Mouse (Mus musculus): Measurements from ENCODE around the gene Cd9.

Cd9 gene

GRCm38 (mm10) chr6:125511196-125511595 is 16.6 kb upstream of the Cd9 start:
- TF ChIP-seq GATA4 (IDR thresholded peaks at IDR 0.05; ENCODE audit: insufficient replicate concordance, low read length): no peak

- no peak for TF ChIP-seq GATA4 (IDR thresholded peaks at IDR 0.05; ENCODE audit: insufficient replicate concordance, low read length)
These were observed 16.1 kb upstream of the Cd9 start for GRCm38 (mm10) chr6:125510645-125511044.

DNA sequence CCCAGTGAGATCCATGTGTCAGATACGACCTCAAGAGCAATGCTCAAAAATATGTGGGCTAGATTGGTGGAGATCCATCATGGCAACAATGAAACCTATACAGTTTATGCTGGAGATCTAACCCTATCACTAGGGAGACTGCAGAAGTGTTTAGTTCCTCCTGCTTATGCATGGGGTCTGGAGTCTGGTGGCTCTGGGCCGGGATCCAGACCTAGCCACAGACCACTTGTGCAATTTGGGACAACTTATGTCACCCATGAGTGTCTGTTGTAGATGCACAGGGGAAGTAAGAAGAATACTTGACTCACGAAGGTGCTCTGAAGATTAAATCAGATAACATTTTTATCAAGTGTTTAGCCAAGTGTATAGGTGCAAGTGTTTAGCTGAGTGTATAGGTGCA is 15.2 kb upstream of the Cd9 start:
- TF ChIP-seq GATA4 (IDR thresholded peaks at IDR 0.05; ENCODE audit: insufficient replicate concordance, low read length): no peak

DNA sequence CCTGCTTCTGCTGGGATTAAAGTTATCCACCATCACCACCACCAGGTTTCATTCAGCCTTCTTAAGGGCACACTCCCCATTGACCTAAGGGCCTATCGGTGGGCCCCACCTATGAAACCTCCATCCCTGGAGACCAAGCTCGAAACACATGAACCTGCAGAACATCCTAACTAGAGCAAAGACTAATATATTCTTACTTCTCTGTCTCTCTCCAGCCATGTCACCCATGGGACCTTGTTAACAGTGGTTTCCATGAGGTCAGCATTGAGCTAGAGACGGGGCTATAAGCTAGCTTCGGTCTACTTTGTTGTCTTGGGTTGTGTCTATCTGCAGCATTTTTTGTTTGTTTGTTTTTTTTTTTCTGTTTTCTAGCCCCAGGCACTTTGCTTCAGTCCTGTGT is 11.8 kb upstream of the Cd9 start:
- TF ChIP-seq GATA4 (IDR thresholded peaks at IDR 0.05; ENCODE audit: insufficient replicate concordance, low read length): no peak

DNA sequence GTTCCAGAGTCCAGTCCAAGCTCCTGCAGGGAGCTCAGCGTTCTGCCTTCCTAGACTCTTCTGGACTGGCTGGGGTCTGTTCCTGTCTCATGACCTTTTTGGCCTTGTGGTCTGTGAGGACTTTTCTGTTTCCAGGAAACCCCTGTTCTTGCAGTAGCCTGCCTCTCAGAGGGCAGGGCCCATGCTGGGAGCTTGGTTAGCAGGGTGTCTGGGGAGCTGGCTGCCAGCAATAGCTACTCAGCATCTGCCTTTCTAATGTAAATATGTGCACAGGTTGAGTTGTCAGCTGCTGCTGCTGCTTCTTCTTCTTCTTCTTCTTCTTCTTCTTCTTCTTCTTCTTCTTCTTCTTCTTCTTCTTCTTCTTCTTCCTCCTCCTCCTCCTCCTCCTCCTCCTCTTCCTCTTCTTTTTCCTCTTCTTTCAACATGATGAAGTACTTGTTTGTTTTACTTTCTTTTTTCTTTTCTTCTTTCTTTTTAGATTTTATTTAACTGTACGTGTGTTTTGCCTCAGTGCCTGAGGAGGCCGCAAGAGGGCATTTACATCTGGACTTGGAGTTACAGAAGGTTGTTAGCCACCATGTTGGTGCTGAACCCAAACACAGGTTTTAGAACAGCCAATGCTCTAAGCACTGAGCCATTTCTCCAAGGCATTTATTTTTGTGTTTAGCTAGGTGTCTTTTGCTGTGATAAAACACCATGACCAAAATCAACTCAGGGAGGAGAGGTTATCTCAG is 10.2 kb upstream of the Cd9 start:
- no peak for TF ChIP-seq GATA4 (IDR thresholded peaks at IDR 0.05; ENCODE audit: insufficient replicate concordance, low read length)

DNA sequence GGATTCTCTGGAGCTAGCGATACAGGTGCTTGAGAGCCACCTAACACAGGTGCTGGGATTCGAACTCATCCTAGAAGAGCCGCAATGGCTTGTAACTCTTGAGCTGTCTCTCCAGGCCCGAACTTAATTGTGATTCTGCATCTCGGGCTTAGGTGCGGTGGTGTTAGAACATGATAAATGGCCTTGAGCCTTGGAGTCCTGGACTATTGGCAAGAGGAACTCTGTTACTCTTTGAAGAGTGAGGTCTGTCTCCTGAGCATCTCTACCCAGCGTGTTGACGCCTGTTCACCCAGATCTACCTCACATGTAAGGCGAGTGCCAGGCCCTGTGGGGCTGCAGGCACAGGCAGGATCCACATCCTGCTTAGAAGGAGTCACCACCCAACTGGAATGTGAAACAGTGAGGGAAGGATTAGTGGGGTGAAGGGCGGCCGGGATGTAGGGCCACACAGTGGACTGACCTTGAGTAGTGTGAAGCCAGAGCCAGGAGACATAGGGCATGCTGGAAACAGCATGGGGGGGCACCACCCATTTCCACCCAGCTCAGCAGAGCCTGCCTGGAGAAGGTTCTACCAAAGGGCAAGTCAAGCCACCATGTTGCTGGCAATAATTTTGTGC is 8.7 kb upstream of the Cd9 start:
- TF ChIP-seq GATA4 (IDR thresholded peaks at IDR 0.05; ENCODE audit: insufficient replicate concordance, low read length): no peak

DNA sequence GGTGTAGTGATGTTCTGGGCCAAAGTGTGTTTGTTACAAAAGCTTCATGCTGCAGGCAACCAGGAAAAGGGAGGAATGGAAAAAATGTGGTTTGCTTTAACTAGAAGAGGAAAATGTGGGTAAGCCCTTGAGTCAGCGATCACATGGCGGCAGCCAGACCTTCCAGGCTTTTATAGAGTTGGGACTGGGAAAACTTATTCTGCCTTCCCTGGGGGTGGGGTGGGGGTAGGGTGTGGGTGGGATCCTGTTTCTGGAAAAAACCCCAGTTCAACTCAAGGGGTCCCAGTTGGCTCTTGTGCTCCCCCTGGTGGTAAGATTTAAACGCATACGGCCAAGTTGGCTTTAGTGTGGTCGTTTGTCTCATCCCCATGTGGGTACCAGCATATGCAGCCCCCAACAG is 3.5 kb upstream of the Cd9 start:
- TF ChIP-seq GATA4 (IDR thresholded peaks at IDR 0.05; ENCODE audit: insufficient replicate concordance, low read length): no peak

GRCm38 (mm10) chr6:125496417-125496816 is 1.8 kb upstream of the Cd9 start:
- TF ChIP-seq GATA4 (IDR thresholded peaks at IDR 0.05; ENCODE audit: insufficient replicate concordance, low read length): no peak

- no peak for TF ChIP-seq GATA4 (IDR thresholded peaks at IDR 0.05; ENCODE audit: insufficient replicate concordance, low read length)
These were observed 770 bp upstream of the Cd9 start for GRCm38 (mm10) chr6:125495361-125495760.

GRCm38 (mm10) chr6:125493147-125493546 is 1.4 kb downstream of the Cd9 start:
- no peak for TF ChIP-seq GATA4 (IDR thresholded peaks at IDR 0.05; ENCODE audit: insufficient replicate concordance, low read length)

- TF ChIP-seq GATA4 (IDR thresholded peaks at IDR 0.05; ENCODE audit: insufficient replicate concordance, low read length): no peak
These were observed 1.9 kb downstream of the Cd9 start for GRCm38 (mm10) chr6:125492664-125493063.

DNA sequence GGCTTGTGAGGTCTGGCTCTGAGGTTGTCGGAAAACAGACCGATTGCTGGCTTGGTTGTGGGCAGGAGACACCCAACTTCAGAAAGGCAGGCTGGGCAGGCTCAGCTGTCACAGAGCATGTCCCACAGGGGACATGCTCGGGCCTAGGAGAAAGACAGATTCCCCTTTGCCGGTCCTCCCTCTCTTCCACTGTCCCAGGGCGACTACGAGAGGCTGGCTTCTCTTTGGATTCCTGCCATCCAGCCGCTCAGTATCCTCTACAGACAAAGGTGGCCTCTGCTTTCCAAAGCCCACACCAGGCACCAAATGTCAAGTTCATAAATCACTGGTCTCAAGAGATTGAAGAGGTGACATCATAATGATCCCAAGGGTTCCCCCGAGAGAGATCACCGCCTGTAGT is 2.6 kb downstream of the Cd9 start:
- TF ChIP-seq GATA4 (IDR thresholded peaks at IDR 0.05; ENCODE audit: insufficient replicate concordance, low read length): no peak

DNA sequence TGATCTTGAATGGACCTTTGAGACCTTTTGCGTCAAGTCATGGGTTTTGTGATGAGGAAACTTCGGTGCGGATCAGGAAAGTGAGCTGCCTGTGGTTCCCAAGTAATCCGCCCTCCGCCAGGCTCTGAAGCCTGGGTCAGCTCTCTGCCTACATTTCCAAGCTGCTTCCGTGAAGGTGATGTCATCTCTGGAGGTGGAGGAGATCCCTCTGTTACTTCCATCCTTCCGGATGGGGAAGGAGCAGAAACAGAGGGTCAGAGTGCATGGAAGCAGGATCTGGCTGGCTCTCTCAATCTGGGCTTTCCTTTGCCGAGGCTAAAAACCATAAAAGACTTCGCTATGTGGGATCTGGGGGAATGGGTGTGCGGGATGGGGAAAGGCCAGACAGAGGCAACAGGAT is 3.2 kb downstream of the Cd9 start:
- no peak for TF ChIP-seq GATA4 (IDR thresholded peaks at IDR 0.05; ENCODE audit: insufficient replicate concordance, low read length)

DNA sequence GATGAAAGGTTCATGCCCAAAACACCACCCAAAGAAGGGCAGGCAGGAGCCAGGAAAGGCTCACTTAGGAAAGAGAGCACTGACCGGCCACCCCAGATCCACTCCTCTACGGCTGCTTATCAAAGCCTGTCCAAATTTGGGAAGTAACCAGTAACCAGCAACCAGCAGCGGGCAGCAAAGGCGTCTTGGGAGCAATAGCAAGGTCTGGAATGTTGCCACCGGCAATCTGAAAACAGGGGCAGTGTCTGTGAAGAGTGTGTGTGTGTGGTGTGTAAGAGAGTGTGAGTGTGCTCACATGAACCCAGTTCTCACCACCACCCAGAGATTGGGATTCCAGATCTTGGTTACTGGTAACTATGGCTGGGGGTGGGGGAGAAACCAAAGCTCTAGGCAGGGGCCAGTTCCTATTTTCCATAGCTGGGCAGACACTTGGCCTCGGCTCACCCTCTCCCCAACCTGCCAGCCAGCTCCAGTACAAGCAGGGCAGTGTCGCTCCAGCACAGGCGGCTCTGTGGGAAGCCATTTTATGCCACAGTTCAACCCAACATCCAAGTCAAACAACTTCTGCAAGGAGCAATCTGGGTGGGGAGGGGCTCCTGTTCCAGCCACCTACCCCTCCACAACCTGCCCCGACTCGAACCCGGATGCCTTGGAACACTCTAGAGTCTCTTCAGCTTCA is 4.6 kb downstream of the Cd9 start:
- no peak for TF ChIP-seq GATA4 (IDR thresholded peaks at IDR 0.05; ENCODE audit: insufficient replicate concordance, low read length)

DNA sequence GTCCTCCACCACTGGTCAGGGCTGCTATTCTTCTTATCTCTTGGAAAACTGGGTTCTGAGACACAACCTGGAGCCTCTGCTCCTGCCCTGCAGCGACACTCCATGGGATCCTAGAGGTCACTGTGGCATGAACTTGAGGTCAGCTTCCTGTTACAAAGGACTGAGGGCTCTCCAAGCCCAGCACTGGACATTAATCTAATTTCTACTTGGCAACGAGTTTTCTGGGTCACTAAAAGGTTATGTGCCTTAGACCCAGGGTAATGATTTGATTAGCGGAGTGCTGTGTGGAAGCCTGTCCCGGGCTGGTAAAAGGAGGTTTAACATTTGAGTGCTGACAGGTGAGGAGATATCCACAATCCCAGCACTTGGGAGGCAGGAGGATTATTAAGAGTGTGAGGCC is 9.0 kb downstream of the Cd9 start:
- no peak for TF ChIP-seq GATA4 (IDR thresholded peaks at IDR 0.05; ENCODE audit: insufficient replicate concordance, low read length)

GRCm38 (mm10) chr6:125484721-125485120 is 9.9 kb downstream of the Cd9 start:
- TF ChIP-seq GATA4 (IDR thresholded peaks at IDR 0.05; ENCODE audit: insufficient replicate concordance, low read length): no peak

Data from liver, adult (tissue).